Mouse (Mus musculus): ENCODE data around the gene Hacl1. TPM values are rescaled to one million over a fixed set of nuclear protein-coding genes. Genes with fewer than 3 reads are reported as not detected.

The Hacl1 gene
- polyA plus RNA-seq (2015; fragmentation: Nextera tagmentation; extraction: Ambion mirVana): 19.9 and 26.1 TPM in 2 replicates

DNA sequence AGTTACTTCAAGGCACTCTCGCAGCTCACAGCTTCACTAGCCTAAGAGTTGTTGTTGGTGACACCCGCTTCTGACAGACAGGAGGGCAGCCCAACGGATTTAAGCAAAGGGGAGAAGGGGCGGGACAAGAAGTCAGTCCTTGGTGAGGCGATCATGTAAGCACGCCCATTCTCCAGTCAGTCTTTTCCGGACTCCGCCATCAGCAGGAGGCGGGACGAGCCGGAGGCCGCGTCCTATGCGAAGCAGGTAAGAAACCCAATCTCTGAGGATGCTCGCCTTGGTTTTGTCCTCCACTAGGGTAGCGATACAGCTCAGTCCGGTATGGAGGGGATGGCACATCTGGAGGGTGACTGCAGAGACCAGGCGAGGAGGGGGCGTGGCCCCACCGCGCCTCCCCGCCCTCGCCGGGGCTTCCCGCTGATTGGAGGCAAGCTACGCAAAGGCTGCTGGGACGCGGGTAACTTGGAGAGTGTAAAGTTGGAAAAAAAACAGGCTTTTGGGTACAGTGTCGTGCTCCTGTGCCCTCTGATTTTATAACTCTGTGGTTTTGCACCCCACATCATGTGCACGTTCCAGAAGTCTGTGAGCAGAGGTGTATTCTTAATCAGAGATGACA is at the start of gene Hacl1, which contains the start of gene Btd:
TSS of gene Hacl1 (minus strand) at position 397 of the 616 bp plus-strand sequence.
TSS of gene Btd (plus strand) at position 139 of the 616 bp plus-strand sequence.
- peak within 1 kb of the TSS; percentile 71 for H3K9ac ChIP-seq (ENCODE audit: low read depth, low read length)
- H3K4me3 ChIP-seq (ENCODE audit: low read length): peak within 1 kb of the TSS; percentile 71
- 0% methylated on average over 30 of the region's 30 CpGs for WGBS
- no peaks in the 10 kb centered on the region for H3K36me3 ChIP-seq (ENCODE audit: control insufficient read depth, insufficient read depth, low read length)
- H3K27me3 ChIP-seq (replicated peaks; ENCODE audit: control insufficient read depth, insufficient read depth, low read length): no peaks in the 10 kb centered on the region
- peak within 1 kb of the TSS; percentile 80 for H3K4me2 ChIP-seq (ENCODE audit: low read depth, low read length)
- no peaks in the 10 kb centered on the region for H3K9me3 ChIP-seq (ENCODE audit: control insufficient read depth, low read length)
- ATAC-seq: peak; percentile 97
- peaks cover 4% of the 10 kb centered on the region; the same call in 1 of the 2 replicates for H3K4me1 ChIP-seq (ENCODE audit: control insufficient read depth, insufficient read depth, low read length)
- peak within 1 kb of the TSS; percentile 90 for H3K27ac ChIP-seq (ENCODE audit: low read length)

DNA sequence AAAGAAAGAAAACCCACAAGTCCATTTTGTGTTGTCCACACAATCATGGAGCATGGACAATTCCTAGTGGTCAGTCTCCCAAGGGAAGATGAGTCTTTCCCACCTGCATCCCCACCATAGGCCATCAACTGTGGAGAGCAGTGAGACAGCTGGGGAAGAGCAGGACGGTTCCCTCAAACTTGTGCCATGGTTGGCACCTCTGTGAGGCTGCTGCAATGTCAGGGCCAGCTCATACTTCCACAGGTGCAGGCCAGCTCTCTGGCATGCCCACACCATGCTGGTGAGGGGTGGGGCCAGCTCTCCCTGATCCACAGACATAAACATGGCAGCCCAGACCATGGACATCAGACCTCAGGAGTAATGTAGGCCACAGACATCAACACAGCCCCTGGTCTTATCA is 45.1 kb upstream of the Hacl1 start:
- Histone ChIP-seq H3K4me2 (ENCODE audit: low read depth, low read length) (no peak overlapping the region), H3K4me3 (ENCODE audit: low read length) (no peak overlapping the region), H3K9ac (ENCODE audit: low read depth, low read length) (no peak overlapping the region), H3K9me3 (ENCODE audit: control insufficient read depth, low read length) (no peaks in the 10 kb centered on the region), H3K4me1 (ENCODE audit: control insufficient read depth, insufficient read depth, low read length) (no peaks in the 10 kb centered on the region), H3K27ac (ENCODE audit: low read length) (no peak overlapping the region), H3K36me3 (ENCODE audit: control insufficient read depth, insufficient read depth, low read length) (no peaks in the 10 kb centered on the region), H3K27me3 (replicated peaks; ENCODE audit: control insufficient read depth, insufficient read depth, low read length) (no peaks in the 10 kb centered on the region)
- no peak for ATAC-seq
- 88% methylated on average over 1 of the region's 1 CpGs for WGBS

DNA sequence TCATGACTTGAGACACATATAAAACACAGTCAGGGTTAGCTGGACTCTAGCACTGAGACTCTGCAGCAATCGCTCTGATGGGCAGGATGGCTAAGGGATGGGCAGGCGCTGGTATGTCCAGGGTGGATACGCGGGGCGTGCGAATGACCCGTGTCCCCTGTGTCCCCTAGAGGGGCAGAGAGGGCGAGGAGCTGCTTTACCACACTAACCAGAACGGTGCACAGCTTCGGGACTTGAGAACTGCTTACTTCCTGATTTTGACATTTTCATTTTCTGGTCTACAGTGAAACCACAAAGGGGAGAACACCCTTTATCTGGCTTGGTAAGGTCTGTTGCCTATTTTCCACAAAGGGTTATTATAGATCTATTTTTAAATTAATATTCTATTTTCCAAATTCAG is 44.6 kb upstream of the Hacl1 start:
- H3K27ac ChIP-seq (ENCODE audit: low read length): no peak overlapping the region
- H3K9ac ChIP-seq (ENCODE audit: low read depth, low read length): no peak overlapping the region
- H3K27me3 ChIP-seq (replicated peaks; ENCODE audit: control insufficient read depth, insufficient read depth, low read length): no peaks in the 10 kb centered on the region
- 91% methylated on average over 10 of the region's 10 CpGs for WGBS
- H3K9me3 ChIP-seq (ENCODE audit: control insufficient read depth, low read length): no peaks in the 10 kb centered on the region
- H3K36me3 ChIP-seq (ENCODE audit: control insufficient read depth, insufficient read depth, low read length): no peaks in the 10 kb centered on the region
- H3K4me3 ChIP-seq (ENCODE audit: low read length): no peak overlapping the region
- no peak for ATAC-seq
- H3K4me1 ChIP-seq (ENCODE audit: control insufficient read depth, insufficient read depth, low read length): no peaks in the 10 kb centered on the region
- H3K4me2 ChIP-seq (ENCODE audit: low read depth, low read length): no peak overlapping the region

DNA sequence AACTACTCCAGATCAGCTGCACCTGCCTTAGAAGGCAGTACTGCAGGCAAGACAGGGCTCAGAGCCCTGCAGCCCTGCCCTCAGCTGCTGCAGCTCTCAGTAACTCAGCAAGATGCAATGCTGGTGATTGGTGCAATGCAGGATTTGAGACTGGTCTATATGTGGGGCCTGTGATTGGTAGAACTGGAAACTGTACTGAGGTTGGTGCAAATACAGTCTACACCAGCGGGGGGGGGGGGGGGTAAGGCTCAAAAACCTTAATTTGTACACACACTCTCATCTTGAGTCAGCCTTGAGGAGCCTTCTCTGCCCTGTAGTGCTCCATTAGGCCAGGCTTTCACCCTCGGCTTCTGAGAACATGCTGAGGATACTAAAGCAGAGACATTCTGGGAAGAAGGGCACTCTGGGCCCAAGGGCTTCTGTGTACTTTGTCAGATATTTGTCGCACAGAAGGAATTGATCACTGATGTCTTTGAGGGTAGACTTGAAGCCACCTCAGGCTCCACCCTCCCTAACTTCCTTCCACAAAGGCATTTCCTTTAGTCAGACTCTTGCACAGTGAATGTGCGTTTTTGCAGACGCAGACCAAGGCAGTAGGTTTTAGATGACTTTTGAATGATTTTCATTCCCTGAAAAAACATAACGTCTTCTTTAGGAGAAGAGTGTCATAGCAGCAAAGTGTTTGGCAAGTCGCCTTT is 43.4 kb upstream of the Hacl1 start:
- WGBS: 51% methylated on average over 7 of the region's 7 CpGs
- no peak overlapping the region for H3K9ac ChIP-seq (ENCODE audit: low read depth, low read length)
- no peak overlapping the region for H3K4me3 ChIP-seq (ENCODE audit: low read length)
- no peaks in the 10 kb centered on the region for H3K4me1 ChIP-seq (ENCODE audit: control insufficient read depth, insufficient read depth, low read length)
- no peaks in the 10 kb centered on the region for H3K9me3 ChIP-seq (ENCODE audit: control insufficient read depth, low read length)
- no peak overlapping the region for H3K4me2 ChIP-seq (ENCODE audit: low read depth, low read length)
- H3K36me3 ChIP-seq (ENCODE audit: control insufficient read depth, insufficient read depth, low read length): no peaks in the 10 kb centered on the region
- no peaks in the 10 kb centered on the region for H3K27me3 ChIP-seq (replicated peaks; ENCODE audit: control insufficient read depth, insufficient read depth, low read length)
- ATAC-seq: no peak
- H3K27ac ChIP-seq (ENCODE audit: low read length): no peak overlapping the region

DNA sequence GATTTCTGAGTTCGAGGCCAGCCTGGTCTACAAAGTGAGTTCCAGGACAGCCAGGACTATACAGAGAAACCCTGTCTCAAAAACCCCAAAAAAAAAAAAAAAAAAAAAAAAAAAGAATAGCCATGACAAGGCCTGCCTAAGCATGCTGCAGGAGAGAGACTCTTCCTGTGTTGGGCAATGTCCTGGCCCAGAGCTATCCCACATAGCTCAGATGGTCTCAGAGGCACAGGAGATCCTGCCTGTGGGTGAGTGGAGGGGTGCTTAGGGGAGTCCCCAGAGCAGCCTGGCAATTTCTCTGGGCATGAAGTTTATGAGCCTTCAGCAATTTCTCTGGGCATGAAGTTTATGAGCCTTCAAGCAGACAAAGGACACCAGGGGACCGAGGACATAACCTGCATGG is 42.5 kb upstream of the Hacl1 start:
- no peak for ATAC-seq
- Histone ChIP-seq H3K9me3 (ENCODE audit: control insufficient read depth, low read length) (no peaks in the 10 kb centered on the region), H3K27me3 (replicated peaks; ENCODE audit: control insufficient read depth, insufficient read depth, low read length) (no peaks in the 10 kb centered on the region), H3K4me3 (ENCODE audit: low read length) (no peak overlapping the region), H3K27ac (ENCODE audit: low read length) (no peak overlapping the region), H3K9ac (ENCODE audit: low read depth, low read length) (no peak overlapping the region), H3K4me2 (ENCODE audit: low read depth, low read length) (no peak overlapping the region), H3K36me3 (ENCODE audit: control insufficient read depth, insufficient read depth, low read length) (no peaks in the 10 kb centered on the region), H3K4me1 (ENCODE audit: control insufficient read depth, insufficient read depth, low read length) (no peaks in the 10 kb centered on the region)
- WGBS: 92% methylated on average over 2 of the region's 2 CpGs

DNA sequence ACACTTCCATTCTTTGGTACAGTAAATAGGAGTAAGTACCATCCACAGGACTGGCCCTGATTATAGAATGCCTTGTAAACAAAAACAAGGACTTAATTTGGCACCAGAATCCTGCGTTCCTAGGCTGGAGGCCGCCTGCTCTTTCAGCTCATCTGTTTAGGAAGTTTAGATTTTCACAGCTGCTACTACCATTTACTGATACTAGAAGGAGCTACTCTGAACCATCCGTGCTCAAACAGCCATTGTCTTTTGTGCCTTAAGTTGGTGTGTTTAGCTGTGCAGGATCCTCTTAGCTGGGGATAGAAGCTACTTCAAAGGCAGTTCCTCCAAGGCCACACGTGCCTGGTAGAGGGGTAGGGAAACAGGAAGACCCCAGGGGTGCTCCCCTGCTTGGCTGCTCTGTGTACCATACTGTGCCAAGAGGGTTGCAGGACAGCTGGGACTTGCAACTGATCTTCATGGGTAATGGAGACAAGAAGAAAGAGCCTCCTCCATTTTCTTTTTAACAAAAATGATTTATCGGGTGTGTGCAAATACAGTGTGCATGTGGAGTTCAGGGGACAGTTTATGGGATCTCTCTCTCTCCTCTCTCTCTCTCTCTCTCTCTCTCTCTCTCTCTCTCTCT is 41.0 kb upstream of the Hacl1 start:
- no peak overlapping the region for H3K4me2 ChIP-seq (ENCODE audit: low read depth, low read length)
- H3K9ac ChIP-seq (ENCODE audit: low read depth, low read length): no peak overlapping the region
- peak overlapping the region; percentile 34 for H3K27ac ChIP-seq (ENCODE audit: low read length)
- H3K4me1 ChIP-seq (ENCODE audit: control insufficient read depth, insufficient read depth, low read length): no peaks in the 10 kb centered on the region
- 43% methylated on average over 5 of the region's 5 CpGs for WGBS
- no peak overlapping the region for H3K4me3 ChIP-seq (ENCODE audit: low read length)
- H3K27me3 ChIP-seq (replicated peaks; ENCODE audit: control insufficient read depth, insufficient read depth, low read length): no peaks in the 10 kb centered on the region
- no peaks in the 10 kb centered on the region for H3K36me3 ChIP-seq (ENCODE audit: control insufficient read depth, insufficient read depth, low read length)
- ATAC-seq: no peak
- H3K9me3 ChIP-seq (ENCODE audit: control insufficient read depth, low read length): no peaks in the 10 kb centered on the region

DNA sequence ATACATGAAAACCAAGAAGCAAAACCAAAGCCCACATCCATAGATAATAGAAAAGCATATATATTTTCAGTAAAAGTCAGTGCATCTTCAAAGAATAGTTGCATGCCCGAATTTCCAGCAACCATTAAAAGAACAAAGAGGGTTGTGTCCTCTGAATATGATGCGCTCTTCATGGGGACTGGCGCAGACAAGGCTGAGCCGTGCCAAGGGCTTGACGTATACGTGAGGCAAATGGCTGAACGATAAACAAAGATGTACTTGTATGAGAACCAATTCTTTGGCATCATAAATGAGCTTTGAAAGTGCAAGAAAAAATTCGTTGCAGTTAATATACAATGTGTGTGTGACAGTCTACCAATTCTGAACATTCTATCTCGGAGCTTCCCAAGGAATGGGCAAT is 40.2 kb upstream of the Hacl1 start:
- no peak for ATAC-seq
- Histone ChIP-seq H3K4me3 (ENCODE audit: low read length) (no peak overlapping the region), H3K27ac (ENCODE audit: low read length) (no peak overlapping the region), H3K4me2 (ENCODE audit: low read depth, low read length) (no peak overlapping the region), H3K36me3 (ENCODE audit: control insufficient read depth, insufficient read depth, low read length) (no peaks in the 10 kb centered on the region), H3K9ac (ENCODE audit: low read depth, low read length) (no peak overlapping the region), H3K9me3 (ENCODE audit: control insufficient read depth, low read length) (no peaks in the 10 kb centered on the region), H3K4me1 (ENCODE audit: control insufficient read depth, insufficient read depth, low read length) (no peaks in the 10 kb centered on the region), H3K27me3 (replicated peaks; ENCODE audit: control insufficient read depth, insufficient read depth, low read length) (no peaks in the 10 kb centered on the region)
- WGBS: 79% methylated on average over 9 of the region's 9 CpGs

DNA sequence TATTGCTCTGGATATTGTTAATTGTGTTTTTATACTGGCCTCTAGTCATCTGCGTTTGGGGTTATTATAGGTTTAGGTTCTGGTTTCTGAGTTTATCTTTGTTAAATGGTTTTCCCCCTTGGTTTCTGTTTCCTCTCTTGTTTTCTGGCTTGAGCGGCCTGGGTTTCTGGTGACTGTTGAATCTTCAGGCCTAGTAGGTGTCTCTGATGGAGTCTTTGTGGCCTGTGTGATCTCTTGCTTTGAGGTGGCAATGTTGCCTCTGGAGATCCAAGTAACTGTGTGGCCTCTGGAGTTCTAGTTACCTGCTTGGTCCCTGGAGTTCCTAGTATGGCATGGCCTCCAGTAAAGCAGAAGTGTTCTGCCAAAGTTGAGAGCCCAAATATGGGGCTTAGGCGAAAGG is 39.6 kb upstream of the Hacl1 start:
- no peaks in the 10 kb centered on the region for H3K4me1 ChIP-seq (ENCODE audit: control insufficient read depth, insufficient read depth, low read length)
- no peak overlapping the region for H3K4me2 ChIP-seq (ENCODE audit: low read depth, low read length)
- no peaks in the 10 kb centered on the region for H3K27me3 ChIP-seq (replicated peaks; ENCODE audit: control insufficient read depth, insufficient read depth, low read length)
- no peaks in the 10 kb centered on the region for H3K9me3 ChIP-seq (ENCODE audit: control insufficient read depth, low read length)
- no peak for ATAC-seq
- no peak overlapping the region for H3K27ac ChIP-seq (ENCODE audit: low read length)
- WGBS: 81% methylated on average over 3 of the region's 3 CpGs
- H3K9ac ChIP-seq (ENCODE audit: low read depth, low read length): no peak overlapping the region
- no peak overlapping the region for H3K4me3 ChIP-seq (ENCODE audit: low read length)
- H3K36me3 ChIP-seq (ENCODE audit: control insufficient read depth, insufficient read depth, low read length): no peaks in the 10 kb centered on the region

DNA sequence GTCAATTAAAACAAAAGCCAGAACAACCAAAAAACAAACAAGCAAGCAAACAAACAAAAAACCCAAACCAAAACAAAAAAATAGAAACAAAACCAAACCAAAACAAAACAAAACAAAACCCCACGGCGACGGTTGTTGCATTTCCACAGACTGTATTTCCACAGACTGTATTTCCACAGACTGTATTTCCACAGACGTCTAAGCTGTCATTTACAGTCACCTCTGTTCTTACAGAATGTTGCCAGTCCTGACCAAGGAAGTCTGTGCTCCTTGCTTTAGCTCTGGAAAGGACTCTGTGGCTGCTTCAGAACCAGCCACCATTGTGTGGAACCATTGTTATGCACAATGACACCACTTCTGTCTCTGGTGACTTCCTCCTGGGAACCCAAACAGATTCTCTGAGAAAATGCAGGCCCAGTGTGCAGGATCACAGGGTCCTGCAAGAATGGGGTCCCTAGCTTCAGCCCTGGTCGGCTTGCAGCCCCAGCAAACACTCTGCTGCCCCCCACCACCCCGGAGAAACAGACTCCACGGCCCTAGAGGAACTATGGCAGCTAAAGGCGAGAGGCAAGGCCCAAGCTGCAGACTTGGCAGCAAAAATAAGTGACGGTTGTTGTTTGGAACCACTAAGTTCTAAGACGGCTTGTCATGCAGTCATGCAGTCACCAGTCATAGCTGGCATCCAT is 30.7 kb upstream of the Hacl1 start:
- H3K27me3 ChIP-seq (replicated peaks; ENCODE audit: control insufficient read depth, insufficient read depth, low read length): no peaks in the 10 kb centered on the region
- no peak for ATAC-seq
- no peak overlapping the region for H3K4me2 ChIP-seq (ENCODE audit: low read depth, low read length)
- no peak overlapping the region for H3K4me3 ChIP-seq (ENCODE audit: low read length)
- H3K9ac ChIP-seq (ENCODE audit: low read depth, low read length): no peak overlapping the region
- peaks cover 7% of the 10 kb centered on the region; the same call in 1 of the 2 replicates for H3K36me3 ChIP-seq (ENCODE audit: control insufficient read depth, insufficient read depth, low read length)
- 61% methylated on average over 10 of the region's 10 CpGs for WGBS
- H3K27ac ChIP-seq (ENCODE audit: low read length): no peak overlapping the region
- H3K9me3 ChIP-seq (ENCODE audit: control insufficient read depth, low read length): no peaks in the 10 kb centered on the region
- H3K4me1 ChIP-seq (ENCODE audit: control insufficient read depth, insufficient read depth, low read length): peaks cover 6% of the 10 kb centered on the region; the same call in 1 of the 2 replicates
